Mouse (Mus musculus): ENCODE data around the gene Pex10. TPM values are rescaled to one million over a fixed set of nuclear protein-coding genes. Genes with fewer than 3 reads are reported as not detected.

The Pex10 gene
- polyA plus RNA-seq, 1 experiment from 2014 or later: 19.7 TPM

GRCm38 (mm10) chr4:155089241-155089640 is 22.4 kb downstream of the Pex10 start:
- Histone ChIP-seq H3K4me2 (ENCODE audit: low read length) (no peak overlapping the region), H3K9ac (ENCODE audit: low read depth, low read length) (no peak overlapping the region), H3K4me3 (replicated peaks; ENCODE audit: low read depth, low read length) (no peak overlapping the region), H3K9me3 (replicated peaks; ENCODE audit: low read length) (no peaks in the 10 kb centered on the region), H3K27me3 (ENCODE audit: insufficient read depth, low read length) (no peaks in the 10 kb centered on the region), H3K36me3 (ENCODE audit: insufficient read depth, low read length) (0 out of 2 replicates have a peak, but pooled peaks cover 7% of the 10 kb centered on the region), H3K27ac (no peak overlapping the region), H3K4me1 (replicated peaks; ENCODE audit: insufficient read depth, low read length) (peaks cover 16% of the 10 kb centered on the region; the same call in 1 of the 2 replicates)
- no peak for ATAC-seq (replicated peaks; ENCODE audit: low FRiP score, low read depth)
- no peak for DNase-seq (ENCODE audit: low spot score)
- TF ChIP-seq CTCF (IDR thresholded peaks at IDR 0.05; ENCODE audit: low read depth): no peak
- 90% methylated on average over 5 of the region's 5 CpGs for WGBS

- 93% methylated on average over 4 of the region's 4 CpGs for WGBS
- Histone ChIP-seq H3K27me3 (ENCODE audit: insufficient read depth, low read length) (no peaks in the 10 kb centered on the region), H3K27ac (no peak overlapping the region), H3K4me1 (replicated peaks; ENCODE audit: insufficient read depth, low read length) (peaks cover 7% of the 10 kb centered on the region; the same call in 1 of the 2 replicates), H3K4me2 (ENCODE audit: low read length) (no peak overlapping the region), H3K9ac (ENCODE audit: low read depth, low read length) (no peak overlapping the region), H3K9me3 (replicated peaks; ENCODE audit: low read length) (no peaks in the 10 kb centered on the region), H3K36me3 (ENCODE audit: insufficient read depth, low read length) (0 out of 2 replicates have a peak, but pooled peaks cover 7% of the 10 kb centered on the region), H3K4me3 (replicated peaks; ENCODE audit: low read depth, low read length) (no peak overlapping the region)
- ATAC-seq (replicated peaks; ENCODE audit: low FRiP score, low read depth) (no peak), DNase-seq (ENCODE audit: low spot score) (no peak)
- no peak for TF ChIP-seq CTCF (IDR thresholded peaks at IDR 0.05; ENCODE audit: low read depth)
These were observed 23.3 kb downstream of the Pex10 start for GRCm38 (mm10) chr4:155090147-155090546.

- 94% methylated on average over 13 of the region's 13 CpGs for WGBS
- Histone ChIP-seq H3K27me3 (ENCODE audit: insufficient read depth, low read length) (no peaks in the 10 kb centered on the region), H3K4me1 (replicated peaks; ENCODE audit: insufficient read depth, low read length) (peaks cover 6% of the 10 kb centered on the region; the same call in 1 of the 2 replicates), H3K4me2 (ENCODE audit: low read length) (no peak overlapping the region), H3K9ac (ENCODE audit: low read depth, low read length) (no peak overlapping the region), H3K4me3 (replicated peaks; ENCODE audit: low read depth, low read length) (no peak overlapping the region), H3K9me3 (replicated peaks; ENCODE audit: low read length) (no peaks in the 10 kb centered on the region), H3K36me3 (ENCODE audit: insufficient read depth, low read length) (0 out of 2 replicates have a peak, but pooled peaks cover 7% of the 10 kb centered on the region), H3K27ac (no peak overlapping the region)
- DNase-seq (ENCODE audit: low spot score): no peak
- no peak for ATAC-seq (replicated peaks; ENCODE audit: low FRiP score, low read depth)
- TF ChIP-seq CTCF (IDR thresholded peaks at IDR 0.05; ENCODE audit: low read depth): no peak
These were observed 24.1 kb downstream of the Pex10 start for GRCm38 (mm10) chr4:155090688-155091449.

- Histone ChIP-seq H3K9ac (ENCODE audit: low read depth, low read length) (no peak overlapping the region), H3K27me3 (ENCODE audit: insufficient read depth, low read length) (no peaks in the 10 kb centered on the region), H3K4me1 (replicated peaks; ENCODE audit: insufficient read depth, low read length) (no peaks in the 10 kb centered on the region), H3K4me3 (replicated peaks; ENCODE audit: low read depth, low read length) (no peak overlapping the region), H3K4me2 (ENCODE audit: low read length) (no peak overlapping the region), H3K9me3 (replicated peaks; ENCODE audit: low read length) (no peaks in the 10 kb centered on the region), H3K36me3 (ENCODE audit: insufficient read depth, low read length) (0 out of 2 replicates have a peak, but pooled peaks cover 7% of the 10 kb centered on the region), H3K27ac (no peak overlapping the region)
- no peak for ATAC-seq (replicated peaks; ENCODE audit: low FRiP score, low read depth)
- no peak for DNase-seq (ENCODE audit: low spot score)
- TF ChIP-seq CTCF (IDR thresholded peaks at IDR 0.05; ENCODE audit: low read depth): no peak
- 92% methylated on average over 19 of the region's 19 CpGs for WGBS
These were observed 26.1 kb downstream of the Pex10 start for GRCm38 (mm10) chr4:155092718-155093430.

GRCm38 (mm10) chr4:155093431-155094149 is 26.8 kb downstream of the Pex10 start:
- Histone ChIP-seq H3K4me3 (replicated peaks; ENCODE audit: low read depth, low read length) (no peak overlapping the region), H3K27me3 (ENCODE audit: insufficient read depth, low read length) (no peaks in the 10 kb centered on the region), H3K9ac (ENCODE audit: low read depth, low read length) (no peak overlapping the region), H3K4me2 (ENCODE audit: low read length) (no peak overlapping the region), H3K36me3 (ENCODE audit: insufficient read depth, low read length) (0 out of 2 replicates have a peak, but pooled peaks cover 7% of the 10 kb centered on the region), H3K27ac (no peak overlapping the region), H3K9me3 (replicated peaks; ENCODE audit: low read length) (no peaks in the 10 kb centered on the region), H3K4me1 (replicated peaks; ENCODE audit: insufficient read depth, low read length) (no peaks in the 10 kb centered on the region)
- ATAC-seq (replicated peaks; ENCODE audit: low FRiP score, low read depth): no peak
- no peak for DNase-seq (ENCODE audit: low spot score)
- no peak for TF ChIP-seq CTCF (IDR thresholded peaks at IDR 0.05; ENCODE audit: low read depth)
- WGBS: 76% methylated on average over 7 of the region's 7 CpGs

- H3K27me3 ChIP-seq (ENCODE audit: insufficient read depth, low read length): no peaks in the 10 kb centered on the region
- no peak overlapping the region for H3K27ac ChIP-seq
- peak; percentile 59 for ATAC-seq (replicated peaks; ENCODE audit: low FRiP score, low read depth)
- 63% methylated on average over 3 of the region's 3 CpGs for WGBS
- no peaks in the 10 kb centered on the region for H3K9me3 ChIP-seq (replicated peaks; ENCODE audit: low read length)
- H3K4me3 ChIP-seq (replicated peaks; ENCODE audit: low read depth, low read length): no peak overlapping the region
- H3K4me2 ChIP-seq (ENCODE audit: low read length): no peak overlapping the region
- H3K9ac ChIP-seq (ENCODE audit: low read depth, low read length): no peak overlapping the region
- TF ChIP-seq CTCF (IDR thresholded peaks at IDR 0.05; ENCODE audit: low read depth): peak; percentile 78
- peak; percentile 46 for DNase-seq (ENCODE audit: low spot score)
- no peaks in the 10 kb centered on the region for H3K36me3 ChIP-seq (ENCODE audit: insufficient read depth, low read length)
- no peaks in the 10 kb centered on the region for H3K4me1 ChIP-seq (replicated peaks; ENCODE audit: insufficient read depth, low read length)
These were observed 27.7 kb downstream of the Pex10 start for GRCm38 (mm10) chr4:155094565-155094964.

Measured in kidney, postnatal 0 days (tissue).